Mouse (Mus musculus): ENCODE measurements around the gene Tsen2. TPM values are rescaled to one million over a fixed set of nuclear protein-coding genes. Genes with fewer than 3 reads are reported as not detected.

The Tsen2 gene
- total RNA-seq (2014; rRNA removed), result 31.5 and 33.7 TPM in 2 replicates
- 34.4 and 35.6 TPM in 2 replicates for polyA plus RNA-seq (2015; fragmentation: Nextera tagmentation; extraction: Ambion mirVana)

- H3K9ac ChIP-seq, result peak within 1 kb of the TSS; percentile 78
- peak within 1 kb of the TSS; percentile 69 for H3K4me3 ChIP-seq (ENCODE audit: low read depth, low read length)
- DNase-seq, result peak; percentile 98
- peak within 1 kb of the TSS; percentile 88 for H3K27ac ChIP-seq (ENCODE audit: low read depth, low read length)
- H3K9me3 ChIP-seq (ENCODE audit: low read length), result no peaks in the 10 kb centered on the region
- no peaks in the 10 kb centered on the region for H3K27me3 ChIP-seq (ENCODE audit: insufficient read depth, low read length)
- 0 out of 2 replicates have a peak, but pooled peaks cover 4% of the 10 kb centered on the region for H3K4me1 ChIP-seq (ENCODE audit: insufficient read depth)
- WGBS, result under 1% methylated on average over 38 of the region's 38 CpGs
- H3K36me3 ChIP-seq (ENCODE audit: insufficient read depth), result peaks cover 19% of the 10 kb centered on the region
- ATAC-seq, result peak; percentile 96
- peak; percentile 60 for TF ChIP-seq CTCF (IDR thresholded peaks at IDR 0.05; ENCODE audit: low read depth)
- H3K4me2 ChIP-seq (ENCODE audit: low read depth), result peak within 1 kb of the TSS; percentile 53
Observed at GRCm38 (mm10) chr6:115544442-115544970, at the start of gene Tsen2. Gene Tsen2, plus strand, starts transcription at chr6:115544664.

- no peak overlapping the region for H3K4me2 ChIP-seq (ENCODE audit: low read depth)
- H3K27me3 ChIP-seq (ENCODE audit: insufficient read depth, low read length), result no peaks in the 10 kb centered on the region
- H3K36me3 ChIP-seq (ENCODE audit: insufficient read depth), result no peaks in the 10 kb centered on the region
- H3K9me3 ChIP-seq (ENCODE audit: low read length), result no peaks in the 10 kb centered on the region
- no peak for TF ChIP-seq CTCF (IDR thresholded peaks at IDR 0.05; ENCODE audit: low read depth)
- no peak overlapping the region for H3K9ac ChIP-seq
- ATAC-seq, result peak; percentile 96
- H3K4me1 ChIP-seq (ENCODE audit: insufficient read depth), result no peaks in the 10 kb centered on the region
- no peak overlapping the region for H3K27ac ChIP-seq (ENCODE audit: low read depth, low read length)
- DNase-seq, result peak; percentile 69
- 54% methylated on average over 14 of the region's 14 CpGs for WGBS
- no peak overlapping the region for H3K4me3 ChIP-seq (ENCODE audit: low read depth, low read length)
Observed at GRCm38 (mm10) chr6:115499540-115499939, 44.9 kb upstream of the Tsen2 start.

- H3K27ac ChIP-seq (ENCODE audit: low read depth, low read length), result no peak overlapping the region
- H3K4me3 ChIP-seq (ENCODE audit: low read depth, low read length), result no peak overlapping the region
- no peak overlapping the region for H3K9ac ChIP-seq
- H3K27me3 ChIP-seq (ENCODE audit: insufficient read depth, low read length), result no peaks in the 10 kb centered on the region
- 87% methylated on average over 10 of the region's 10 CpGs for WGBS
- DNase-seq (no peak), ATAC-seq (no peak)
- H3K36me3 ChIP-seq (ENCODE audit: insufficient read depth), result no peaks in the 10 kb centered on the region
- no peak overlapping the region for H3K4me2 ChIP-seq (ENCODE audit: low read depth)
- no peaks in the 10 kb centered on the region for H3K9me3 ChIP-seq (ENCODE audit: low read length)
- TF ChIP-seq CTCF (IDR thresholded peaks at IDR 0.05; ENCODE audit: low read depth), result no peak
- H3K4me1 ChIP-seq (ENCODE audit: insufficient read depth), result no peaks in the 10 kb centered on the region
Observed at GRCm38 (mm10) chr6:115500234-115500633, 44.2 kb upstream of the Tsen2 start.

- 86% methylated on average over 3 of the region's 3 CpGs for WGBS
- no peak for ATAC-seq
- Histone ChIP-seq H3K36me3 (ENCODE audit: insufficient read depth) (no peaks in the 10 kb centered on the region), H3K4me2 (ENCODE audit: low read depth) (no peak overlapping the region), H3K4me3 (ENCODE audit: low read depth, low read length) (no peak overlapping the region), H3K9ac (no peak overlapping the region), H3K4me1 (ENCODE audit: insufficient read depth) (no peaks in the 10 kb centered on the region), H3K27ac (ENCODE audit: low read depth, low read length) (no peak overlapping the region), H3K27me3 (ENCODE audit: insufficient read depth, low read length) (no peaks in the 10 kb centered on the region), H3K9me3 (ENCODE audit: low read length) (no peaks in the 10 kb centered on the region)
- DNase-seq, result no peak
- no peak for TF ChIP-seq CTCF (IDR thresholded peaks at IDR 0.05; ENCODE audit: low read depth)
Observed at GRCm38 (mm10) chr6:115501131-115501530, 43.3 kb upstream of the Tsen2 start.

GRCm38 (mm10) chr6:115503038-115503437, 41.4 kb upstream of the Tsen2 start:
- 96% methylated on average over 4 of the region's 4 CpGs for WGBS
- H3K27ac ChIP-seq (ENCODE audit: low read depth, low read length), result no peak overlapping the region
- TF ChIP-seq CTCF (IDR thresholded peaks at IDR 0.05; ENCODE audit: low read depth), result no peak
- no peak overlapping the region for H3K4me3 ChIP-seq (ENCODE audit: low read depth, low read length)
- H3K9me3 ChIP-seq (ENCODE audit: low read length), result no peaks in the 10 kb centered on the region
- no peaks in the 10 kb centered on the region for H3K4me1 ChIP-seq (ENCODE audit: insufficient read depth)
- no peak overlapping the region for H3K9ac ChIP-seq
- H3K36me3 ChIP-seq (ENCODE audit: insufficient read depth), result no peaks in the 10 kb centered on the region
- no peak for ATAC-seq
- DNase-seq, result no peak
- no peak overlapping the region for H3K4me2 ChIP-seq (ENCODE audit: low read depth)
- no peaks in the 10 kb centered on the region for H3K27me3 ChIP-seq (ENCODE audit: insufficient read depth, low read length)

- WGBS, result 90% methylated on average over 10 of the region's 10 CpGs
- Histone ChIP-seq H3K36me3 (ENCODE audit: insufficient read depth) (no peaks in the 10 kb centered on the region), H3K27me3 (ENCODE audit: insufficient read depth, low read length) (no peaks in the 10 kb centered on the region), H3K9ac (no peak overlapping the region), H3K4me2 (ENCODE audit: low read depth) (no peak overlapping the region), H3K4me3 (ENCODE audit: low read depth, low read length) (no peak overlapping the region), H3K9me3 (ENCODE audit: low read length) (peaks cover 4% of the 10 kb centered on the region; the same call in 1 of the 2 replicates), H3K4me1 (ENCODE audit: insufficient read depth) (no peaks in the 10 kb centered on the region), H3K27ac (ENCODE audit: low read depth, low read length) (no peak overlapping the region)
- DNase-seq (no peak), ATAC-seq (no peak)
- no peak for TF ChIP-seq CTCF (IDR thresholded peaks at IDR 0.05; ENCODE audit: low read depth)
Observed at GRCm38 (mm10) chr6:115503549-115504159, 40.8 kb upstream of the Tsen2 start.

- 91% methylated on average over 3 of the region's 3 CpGs for WGBS
- Histone ChIP-seq H3K4me3 (ENCODE audit: low read depth, low read length) (no peak overlapping the region), H3K4me2 (ENCODE audit: low read depth) (no peak overlapping the region), H3K9me3 (ENCODE audit: low read length) (peaks cover 6% of the 10 kb centered on the region; the same call in 1 of the 2 replicates), H3K9ac (no peak overlapping the region), H3K4me1 (ENCODE audit: insufficient read depth) (no peaks in the 10 kb centered on the region), H3K27ac (ENCODE audit: low read depth, low read length) (no peak overlapping the region), H3K27me3 (ENCODE audit: insufficient read depth, low read length) (no peaks in the 10 kb centered on the region), H3K36me3 (ENCODE audit: insufficient read depth) (no peaks in the 10 kb centered on the region)
- no peak for ATAC-seq
- TF ChIP-seq CTCF (IDR thresholded peaks at IDR 0.05; ENCODE audit: low read depth), result no peak
- no peak for DNase-seq
Observed at GRCm38 (mm10) chr6:115504160-115504558, 40.3 kb upstream of the Tsen2 start.
